Mouse (Mus musculus) right cerebral cortex, adult 2 months (tissue): ENCODE data around the gene Rtn4r.

Source experiments
- DNase-seq, 2 experiments: peaks; one replicate each; pipeline ENCODE4 v3.0.0; 2021 to 2022; ENCODE audit warnings: low spot score in 2 of 2

Gene Rtn4r

DNA sequence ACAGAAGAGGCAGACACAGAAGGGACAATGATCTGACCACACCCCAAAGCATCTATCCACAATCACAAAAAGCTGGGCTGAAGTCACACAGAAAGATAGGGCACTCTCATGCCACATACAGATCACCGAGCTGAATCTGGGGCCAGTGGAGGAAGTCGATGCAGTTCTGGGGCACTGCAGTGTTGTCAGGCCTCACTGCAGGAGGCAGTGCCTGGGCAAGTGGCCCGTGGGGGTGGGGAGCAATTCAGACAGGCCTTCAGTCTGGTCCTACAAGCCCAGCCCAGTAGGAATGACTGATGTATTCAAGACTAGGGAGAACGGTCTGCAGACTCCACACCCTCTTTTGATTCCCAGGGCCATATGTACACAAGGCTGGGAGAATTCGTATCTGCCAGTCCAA is 2.8 kb upstream of the Rtn4r start:
- DNase-seq = no peak

GRCm38 (mm10) chr16:18125131-18125530 is 2.3 kb upstream of the Rtn4r start:
- DNase-seq = no peak

GRCm38 (mm10) chr16:18126211-18126610 is 1.2 kb upstream of the Rtn4r start:
- no peak for DNase-seq

- no peak for DNase-seq
These were observed 575 bp downstream of the Rtn4r start for GRCm38 (mm10) chr16:18127871-18128563.

DNA sequence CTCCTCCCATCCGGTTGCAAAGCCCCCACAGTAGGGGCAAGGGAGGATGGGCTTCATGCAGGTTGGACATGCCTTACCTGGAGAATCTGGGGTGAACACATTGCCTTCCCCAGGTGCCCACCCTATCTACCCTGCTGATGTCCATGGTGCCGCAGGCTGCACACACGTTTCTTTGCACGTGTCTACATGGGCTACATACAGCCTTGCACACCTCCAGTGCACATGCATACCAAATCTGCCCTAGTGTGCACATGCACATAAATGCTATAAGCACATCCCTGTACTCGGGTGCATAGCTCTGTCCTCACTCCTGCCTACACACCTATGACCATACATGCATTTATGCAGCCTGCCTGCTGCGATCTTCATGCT is 1.1 kb downstream of the Rtn4r start:
- no peak for DNase-seq

DNA sequence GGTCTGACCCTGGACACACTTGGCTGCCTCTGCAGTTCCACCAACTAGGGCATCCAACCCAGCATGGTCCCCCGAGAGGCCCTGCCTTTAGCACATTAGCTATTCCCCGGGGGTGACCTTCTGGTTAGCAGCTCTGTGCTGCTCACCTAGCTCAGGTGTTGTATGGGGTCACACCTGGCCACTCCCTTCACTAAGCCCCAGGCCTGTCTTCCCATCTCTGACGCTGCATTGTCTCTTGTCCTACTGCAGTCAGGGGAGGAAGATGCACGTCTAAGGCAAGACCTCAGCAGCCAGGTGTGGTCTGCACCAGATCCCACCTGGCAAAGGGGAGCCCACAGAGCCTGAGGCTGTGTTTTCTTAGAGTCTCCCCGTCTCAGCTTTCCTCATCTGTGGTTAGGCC is 2.0 kb downstream of the Rtn4r start:
- DNase-seq = no peak

GRCm38 (mm10) chr16:18130288-18130687 is 2.8 kb downstream of the Rtn4r start:
- DNase-seq = no peak

DNA sequence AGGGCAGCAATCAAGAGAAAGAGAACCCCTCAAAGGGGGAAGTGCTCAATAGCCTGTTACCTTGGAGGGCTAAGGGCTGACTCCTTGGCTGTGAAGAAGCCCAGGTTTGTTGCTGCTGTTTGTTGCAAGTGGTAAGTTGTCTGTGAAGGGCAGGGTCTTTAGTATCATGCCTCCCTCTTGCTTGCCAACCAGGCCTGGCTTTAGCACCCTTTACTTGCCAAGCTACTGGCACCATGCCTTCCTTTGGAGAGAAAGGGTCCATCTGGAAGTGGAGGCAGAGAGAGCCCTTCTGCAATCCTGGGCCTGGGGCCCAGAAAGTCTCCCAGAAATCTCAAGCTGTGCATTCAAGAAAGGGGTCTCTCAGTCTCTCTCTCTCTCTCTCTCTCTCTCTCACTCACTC is 3.3 kb downstream of the Rtn4r start:
- DNase-seq = no peak

DNA sequence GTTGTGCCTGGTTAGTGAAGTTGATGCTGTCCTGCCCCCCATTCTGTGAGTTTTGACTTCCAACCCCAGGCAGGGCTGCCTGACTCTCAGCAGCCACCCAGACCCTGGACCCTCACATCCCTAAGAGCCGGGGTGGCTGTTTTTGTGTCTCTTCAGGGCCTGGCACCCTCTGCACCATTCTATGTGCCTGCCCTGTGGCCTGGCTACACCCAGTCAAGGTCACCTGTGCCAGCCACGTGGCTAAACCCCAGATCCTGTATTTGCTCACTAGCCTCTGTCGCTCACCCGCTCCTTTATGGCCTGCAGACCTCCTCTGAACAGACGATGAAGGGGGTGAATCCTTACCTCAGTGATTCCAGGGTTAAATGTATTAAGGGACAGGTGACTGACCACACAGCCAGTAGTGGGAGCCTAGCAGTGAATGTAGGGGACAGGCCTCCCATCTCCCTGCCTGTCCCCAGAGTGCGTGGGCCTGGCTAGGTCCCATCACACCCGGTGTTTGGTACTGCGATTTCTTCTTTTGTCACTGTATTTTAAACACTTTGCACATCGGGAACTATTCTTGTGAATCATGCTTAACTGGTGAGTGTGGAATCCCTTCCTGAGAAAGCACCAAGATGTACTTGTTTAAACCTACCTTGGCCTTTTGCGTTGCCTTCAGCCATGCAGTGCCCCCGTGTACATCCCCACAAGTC is 4.0 kb downstream of the Rtn4r start:
- peak in 1 of 2 experiments; percentile 44 for DNase-seq

DNA sequence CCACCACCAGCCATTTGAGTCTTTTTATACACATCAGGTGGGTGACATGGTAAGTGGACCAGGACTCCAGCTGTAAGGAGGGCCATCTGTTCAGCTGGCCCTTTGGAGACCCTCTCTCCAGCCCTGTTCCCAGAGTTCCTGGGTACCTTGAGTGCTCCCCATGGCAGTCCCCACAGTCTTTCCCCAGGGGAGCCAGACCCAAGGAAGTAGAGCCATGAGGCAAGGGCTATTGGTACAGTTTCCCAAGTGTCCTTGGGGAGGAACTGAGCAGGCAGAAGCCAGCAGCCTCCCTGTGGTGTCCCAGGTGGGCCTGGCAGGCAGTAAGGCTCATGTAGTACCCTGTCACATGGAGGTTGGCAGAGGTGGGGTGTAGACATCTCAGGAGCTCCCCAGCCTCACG is 4.6 kb downstream of the Rtn4r start:
- DNase-seq = no peak

GRCm38 (mm10) chr16:18132575-18132974 is 5.1 kb downstream of the Rtn4r start:
- no peak for DNase-seq

GRCm38 (mm10) chr16:18133133-18133920 is 5.9 kb downstream of the Rtn4r start:
- no peak for DNase-seq

- no peak for DNase-seq
These were observed 7.8 kb downstream of the Rtn4r start for GRCm38 (mm10) chr16:18135196-18135595.

DNA sequence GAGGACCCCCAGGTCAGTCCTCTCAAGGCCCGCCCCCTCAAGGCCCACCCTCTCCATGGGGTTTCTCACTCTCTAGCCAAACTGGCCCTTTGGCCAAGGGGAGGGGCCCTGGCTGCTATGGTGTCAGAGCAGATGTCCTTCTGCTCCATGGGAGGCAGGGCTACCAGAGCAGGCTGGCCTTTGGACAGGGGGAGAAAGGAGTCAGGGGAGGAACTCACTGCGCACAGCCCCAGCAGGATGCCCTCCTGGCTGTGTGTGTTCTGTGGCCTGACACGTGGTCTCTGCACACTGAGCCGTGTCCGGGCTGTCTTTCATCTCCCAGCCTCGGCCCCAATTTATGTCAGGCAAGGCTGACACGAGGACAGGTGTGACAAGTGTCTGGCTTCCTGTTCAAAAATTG is 8.6 kb downstream of the Rtn4r start:
- no peak for DNase-seq

GRCm38 (mm10) chr16:18144201-18144600 is 16.8 kb downstream of the Rtn4r start:
- peak; percentile 85 to 86 for DNase-seq

DNA sequence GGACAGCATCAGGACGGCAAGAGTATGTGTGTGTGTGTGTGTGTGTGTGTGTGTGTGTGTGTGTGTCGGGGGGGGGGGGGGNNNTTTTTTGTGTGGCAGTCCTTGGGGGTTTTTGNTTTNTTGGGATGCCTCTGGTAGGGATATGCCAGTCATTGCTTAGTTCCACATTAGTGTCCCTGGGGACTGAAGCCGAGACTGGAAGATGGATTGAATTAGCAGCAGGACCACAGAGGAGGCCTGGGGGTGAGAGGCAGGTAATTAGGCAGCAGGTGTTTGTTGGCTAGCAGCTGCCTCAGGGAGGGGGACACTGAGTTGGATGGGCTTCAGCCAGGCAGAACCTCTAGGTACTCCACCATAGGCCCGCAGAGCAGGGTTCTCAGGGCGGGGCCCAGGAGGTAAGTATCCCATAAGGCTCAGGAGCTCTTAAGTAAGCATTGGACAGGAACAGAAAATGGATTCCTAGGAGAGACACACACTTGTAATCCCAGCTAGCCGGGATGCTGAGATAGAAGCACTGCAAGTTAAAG is 18.0 kb downstream of the Rtn4r start:
- no peak for DNase-seq

DNA sequence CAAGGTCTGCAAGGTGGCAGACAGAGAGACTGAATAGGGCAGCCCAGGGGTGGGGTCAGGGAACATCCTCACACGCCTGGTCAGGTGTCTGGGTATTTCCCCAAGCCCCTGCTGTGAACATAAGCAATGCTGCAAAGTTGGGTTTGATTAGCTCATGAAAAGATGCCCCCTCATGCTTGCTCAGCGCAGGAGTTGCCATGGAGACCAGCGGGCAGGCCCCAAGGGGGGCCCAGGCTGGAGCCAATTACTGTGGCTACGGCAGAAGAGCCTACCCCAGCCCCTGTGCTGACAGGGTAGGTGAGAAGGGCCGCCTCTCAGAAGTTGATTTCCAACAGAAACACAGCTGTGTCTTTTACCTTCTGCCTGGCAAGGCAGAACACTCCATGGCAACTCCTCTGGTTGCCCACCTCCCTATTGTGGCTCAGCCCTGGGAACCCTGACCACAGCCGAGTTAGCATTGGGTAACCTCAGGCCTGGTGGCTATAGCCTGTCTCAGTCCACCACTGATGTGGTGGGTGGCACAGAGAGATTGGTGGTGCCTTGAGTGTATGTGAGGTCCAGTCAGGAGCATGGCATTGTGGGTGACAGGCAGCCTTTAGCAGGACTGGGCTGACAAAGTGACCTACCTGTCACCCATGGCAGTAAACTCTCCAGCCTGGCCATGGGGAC is 20.9 kb downstream of the Rtn4r start:
- no peak for DNase-seq

GRCm38 (mm10) chr16:18149205-18149604 is 21.8 kb downstream of the Rtn4r start:
- DNase-seq = no peak

DNA sequence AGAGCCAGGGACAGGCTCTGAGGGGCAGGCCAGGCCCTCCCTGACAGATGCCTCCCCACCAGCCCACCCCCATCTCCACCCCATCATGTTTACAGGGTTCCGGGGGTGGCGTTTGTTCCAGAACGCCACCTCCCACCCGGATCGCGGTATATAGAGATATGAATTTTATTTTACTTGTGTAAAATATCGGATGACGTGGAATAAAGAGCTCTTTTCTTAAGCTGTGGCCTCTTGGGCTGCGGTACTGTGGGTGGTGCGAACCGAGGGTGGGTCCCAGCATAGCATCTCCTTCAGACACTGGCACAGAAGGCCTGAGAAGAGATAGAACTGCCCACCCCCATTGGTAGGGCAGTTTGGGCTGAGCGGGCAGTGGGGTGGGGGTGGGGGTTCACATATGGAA is 24.7 kb downstream of the Rtn4r start:
- DNase-seq = peak; percentile 64

GRCm38 (mm10) chr16:18152769-18153445 is 25.5 kb downstream of the Rtn4r start:
- DNase-seq = peak; percentile 56 to 58

- DNase-seq = peak; percentile 91 to 93
These were observed 27.2 kb downstream of the Rtn4r start for GRCm38 (mm10) chr16:18154521-18155171.
